Mouse (Mus musculus): ENCODE data around the gene Nat8f4.

DNA sequence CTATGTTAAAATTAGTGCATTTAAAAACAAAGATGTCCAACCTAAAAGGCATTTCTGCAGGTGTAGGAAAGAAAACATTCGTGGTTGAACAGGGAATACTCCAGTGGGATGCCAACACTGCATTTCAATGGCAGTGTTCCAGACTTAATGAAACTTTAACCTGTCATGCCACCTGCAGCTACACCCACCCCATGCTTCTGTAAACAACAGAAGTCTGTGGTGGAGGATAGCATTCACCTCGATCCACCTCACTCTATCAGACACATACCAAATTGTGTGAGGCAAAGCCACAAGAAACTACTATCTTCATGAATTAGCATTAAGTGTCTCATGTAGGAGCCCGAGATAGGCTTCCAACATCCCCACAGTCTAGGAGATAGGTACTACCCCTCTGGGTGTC, 3.7 kb upstream of the Nat8f4 start:
- TF ChIP-seq GATA2 (IDR thresholded peaks at IDR 0.05; ENCODE audit: borderline replicate concordance, low read depth, low read length) (no peak), CTCF (IDR thresholded peaks at IDR 0.05; ENCODE audit: low read depth, low read length) (no peak), GATA1 (IDR thresholded peaks at IDR 0.05; ENCODE audit: borderline replicate concordance, low read length) (no peak)
